28 mouse cellular contexts compared by ENCODE assay signal in genomic region chr16:29435746-29436145, GRCm38 (mm10). TPM values are rescaled to one million over a fixed set of nuclear protein-coding genes. Genes with fewer than 3 reads are reported as not detected.
DNase-seq lines count a peak whose midpoint lies in the region.
"Had no signal": no experiment of that assay in that cellular context is flagged by ENCODE, and none has a peak within 500 bp of the region (broad histone marks: within the 10 kb centered on the region; RNA-seq: fewer than 3 reads in every experiment).

No protein-coding gene starts in this region.

- H3K36me3 ChIP-seq in heart, embryonic 10.5 days: no peaks in the 10 kb centered on the region
- H3K36me3 ChIP-seq in embryonic facial prominence, embryonic 10.5 days (replicated peaks): no peaks in the 10 kb centered on the region
- H3K36me3 ChIP-seq: forebrain, embryonic 15.5 days; G1E; midbrain, embryonic 10.5 days; neural tube, embryonic 13.5 days; stomach, embryonic 15.5 days had no signal

- intact Hi-C loops in heart, postnatal 14 days (cut with DNase I): loop anchor here (10.0 kb wide), 1 partner anchor 601 kb away; no protein-coding TSS in a partner anchor

- no peaks in the 10 kb centered on the region for H3K9me3 ChIP-seq in heart, embryonic 10.5 days
- no peaks in the 10 kb centered on the region for H3K9me3 ChIP-seq in embryonic facial prominence, embryonic 10.5 days
- H3K9me3 ChIP-seq: forebrain, embryonic 15.5 days; G1E; midbrain, embryonic 10.5 days; neural tube, embryonic 13.5 days; stomach, embryonic 15.5 days had no signal

- H3K27ac ChIP-seq in heart, embryonic 10.5 days: no peak overlapping the region
- H3K27ac ChIP-seq in embryonic facial prominence, embryonic 10.5 days (replicated peaks): no peak overlapping the region
- H3K27ac ChIP-seq: forebrain, embryonic 15.5 days; midbrain, embryonic 10.5 days; neural tube, embryonic 13.5 days; stomach, embryonic 15.5 days had no signal

- H3K4me3 ChIP-seq in heart, embryonic 10.5 days: no peak overlapping the region
- H3K4me3 ChIP-seq in embryonic facial prominence, embryonic 10.5 days: no peak overlapping the region
- H3K4me3 ChIP-seq: forebrain, embryonic 15.5 days; midbrain, embryonic 10.5 days; myocyte; neural tube, embryonic 13.5 days; stomach, embryonic 15.5 days had no signal

- peak; percentile 1 to 2 for DNase-seq in heart, postnatal 14 days
- DNase-seq in heart, embryonic 10.5 days (ENCODE audit: low spot score): no peak
- peak; percentile 0 for DNase-seq in ovary, postnatal 14 days (ENCODE audit: low spot score)
- DNase-seq in ovary, postnatal 10 days (ENCODE audit: low spot score): no peak
- peak; percentile 16 for DNase-seq in adrenal gland, postnatal 25 days
- peak; percentile 24 to 44 for DNase-seq in urinary bladder, postnatal 36 days (ENCODE audit: low spot score in 2 of 2)
- no peak for DNase-seq in embryonic facial prominence, embryonic 10.5 days (ENCODE audit: low spot score)
- DNase-seq: B cell, adult 2 months; cerebellum, adult 9-10 months; kidney, adult 9 months; lung, postnatal 10 days; right cerebral cortex, adult 18-20 months; right cerebral cortex, postnatal 4 days; thymus, adult 2 months; thymus, postnatal 4 days had no signal

- no peaks in the 10 kb centered on the region for H3K4me1 ChIP-seq in heart, embryonic 10.5 days
- no peaks in the 10 kb centered on the region for H3K4me1 ChIP-seq in embryonic facial prominence, embryonic 10.5 days
- H3K4me1 ChIP-seq: forebrain, embryonic 15.5 days; midbrain, embryonic 10.5 days; stomach, embryonic 15.5 days had no signal

- WGBS in heart, embryonic 10.5 days: 68% methylated on average over 6 of the region's 6 CpGs
- 80% methylated on average over 6 of the region's 6 CpGs for WGBS in embryonic facial prominence, embryonic 10.5 days

- no peaks in the 10 kb centered on the region for H3K27me3 ChIP-seq in heart, embryonic 10.5 days (ENCODE audit: insufficient read depth, poor library complexity, severe bottlenecking)
- H3K27me3 ChIP-seq in embryonic facial prominence, embryonic 10.5 days (replicated peaks; ENCODE audit: low read depth, poor library complexity, severe bottlenecking): no peaks in the 10 kb centered on the region
- H3K27me3 ChIP-seq: CH12.LX; forebrain, embryonic 15.5 days; neural tube, embryonic 13.5 days; stomach, embryonic 15.5 days had no signal

RNA-seq across cellular contexts. Expression of gene Atp13a5, which starts 57.2 kb away (rescaled TPM):
- total RNA-seq in heart, postnatal 14 days (2021): not detected
- polyA plus RNA-seq in heart, embryonic 10.5 days (2016; fragmentation: Nextera tagmentation; extraction: Ambion mirVana): not detected in 2 replicates
- total RNA-seq in adrenal gland, postnatal 25 days (2021): not detected in 2 replicates
- polyA plus RNA-seq in embryonic facial prominence, embryonic 10.5 days (2016; fragmentation: Nextera tagmentation; extraction: Ambion mirVana): 0.04 TPM in 1 of 2 replicates, not detected in the other
- total RNA-seq: CH12.LX; common myeloid progenitor, adult 5-6 weeks; liver, adult 2 months had no signal
- polyA plus RNA-seq: G1E; heart, embryonic 11.5 days; heart, postnatal 0 days; limb, embryonic 11.5 days; liver, adult 2 months; liver, embryonic 16.5 days; midbrain, embryonic 10.5 days; stomach, embryonic 15.5 days had no signal

Comparison
In these comparisons a context has a peak if more than half of its experiments do, and no peak if none do; other contexts are left out.
1. DNase-seq: peak in heart, postnatal 14 days (2 of 2), ovary, postnatal 14 days (single experiment), adrenal gland, postnatal 25 days (single experiment) and urinary bladder, postnatal 36 days (2 of 2); none in heart, embryonic 10.5 days (single experiment), ovary, postnatal 10 days (single experiment) and embryonic facial prominence, embryonic 10.5 days (single experiment).